Mouse (Mus musculus): Measurements from ENCODE around the gene Ffar2.

DNA sequence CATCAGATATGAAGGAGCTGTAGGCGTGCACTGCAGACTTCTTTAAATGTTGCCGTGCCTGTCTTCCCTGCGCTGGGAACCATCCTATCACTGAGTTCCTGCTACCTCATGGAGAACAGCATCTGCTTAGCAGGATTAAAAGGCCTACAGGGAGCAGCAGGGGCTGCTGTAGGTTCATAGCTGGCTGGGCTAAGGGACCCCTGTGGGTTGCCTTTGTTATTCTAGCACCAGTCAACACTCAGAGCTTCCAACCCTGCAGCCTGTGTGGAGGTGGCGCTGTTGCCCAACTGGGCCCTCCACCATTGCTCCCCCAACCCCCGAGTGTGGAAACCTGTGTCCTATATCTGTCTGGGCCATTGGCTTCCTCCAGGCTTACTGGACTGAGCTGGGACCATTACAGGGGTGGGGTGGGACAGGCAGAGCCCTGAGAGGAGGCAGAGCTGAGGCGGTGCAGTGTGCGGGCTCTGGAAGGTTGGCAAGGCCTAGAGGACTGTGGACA lies 46.4 kb downstream of the Ffar2 start:
- TF ChIP-seq CTCF (IDR thresholded peaks at IDR 0.05; ENCODE audit: extremely low read depth, insufficient read depth, low read length), result no peak
- TF ChIP-seq POLR2A (IDR thresholded peaks at IDR 0.05; ENCODE audit: extremely low read depth, insufficient read depth, low read length), result no peak

Measured in cortical plate, adult 2 months (tissue).